Mouse (Mus musculus) cortical plate, adult 2 months (tissue): Measurements from ENCODE around the gene Ear2.

Source experiments
- CTCF ChIP-seq: fragments of 200-500 bp; IDR thresholded peaks from 2 replicates; pipeline ENCODE4 v1.5.1; 2011; ENCODE audit warnings: mild to moderate bottlenecking, control low read depth, low read length; ENCODE audit not compliant: insufficient read depth; ENCODE audit errors: extremely low read depth
- POLR2A ChIP-seq: fragments of 200-500 bp; IDR thresholded peaks from 2 replicates; pipeline ENCODE4 v1.6.1; 2011; ENCODE audit warnings: mild to moderate bottlenecking, low read length, control low read depth; ENCODE audit not compliant: insufficient read depth; ENCODE audit errors: extremely low read depth

GRCm38 (mm10) chr14:44110981-44111380, 8.5 kb downstream of the Ear2 start:
- no peak for TF ChIP-seq CTCF
- TF ChIP-seq POLR2A, result no peak
